Mouse (Mus musculus): ENCODE measurements around the gene Slc22a30.

DNA sequence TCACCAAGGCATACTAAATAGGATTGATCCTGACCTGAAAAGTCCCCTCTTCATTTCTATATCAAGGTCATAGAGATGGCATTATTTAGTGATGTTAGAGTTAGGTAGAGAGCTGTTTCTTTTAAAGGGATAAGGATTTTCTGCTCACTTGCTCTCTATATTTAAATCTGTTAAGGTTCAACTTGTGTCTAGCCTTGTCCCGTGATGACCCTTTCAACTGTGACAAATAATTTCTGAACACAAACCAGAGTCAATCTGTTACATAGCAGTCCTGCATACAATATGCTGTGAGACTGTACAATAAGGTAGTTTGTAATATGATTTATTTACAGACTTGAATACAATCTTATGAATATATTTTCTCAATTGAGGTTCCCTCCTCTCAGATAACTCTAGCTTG lies 42.6 kb upstream of the Slc22a30 start:
- TF ChIP-seq CHD2 (IDR thresholded peaks at IDR 0.05; ENCODE audit: low read depth, low read length) (no peak), HCFC1 (IDR thresholded peaks at IDR 0.05; ENCODE audit: borderline replicate concordance, insufficient read depth, low read length) (no peak), ZNF384 (IDR thresholded peaks at IDR 0.05; ENCODE audit: low read depth, low read length) (no peak), ZC3H11A (IDR thresholded peaks at IDR 0.05; ENCODE audit: borderline replicate concordance, low read depth, low read length) (no peak)
